Mouse (Mus musculus): Measurements from ENCODE around the gene Pimreg. TPM values are rescaled to one million over a fixed set of nuclear protein-coding genes. Genes with fewer than 3 reads are reported as not detected.

The Pimreg gene
- polyA plus RNA-seq (2012; rRNA removed) = 42.6 and 53.5 TPM in 2 replicates

GRCm38 (mm10) chr11:72041768-72042607 lies at the start of gene Pimreg:
Pimreg (plus strand) TSS chr11:72042032.

GRCm38 (mm10) chr11:72037409-72037808 lies 4.4 kb upstream of the Pimreg start, which contains the start of gene Aipl1:
Aipl1 (minus strand) TSS chr11:72037509.

Other genes starting within 250 kb of the Pimreg start
- gene Aipl1, start 4.5 kb upstream of the Pimreg start, polyA plus RNA-seq (2012; rRNA removed) = 0.42 and 0.43 TPM in 2 replicates
- 7.5 and 9.4 TPM in 2 replicates for gene Pitpnm3, start 93.7 kb downstream of the Pimreg start, polyA plus RNA-seq (2012; rRNA removed)
- gene Gm43951, start 164.8 kb downstream of the Pimreg start, polyA plus RNA-seq (2012; rRNA removed) = 5.5 and 5.8 TPM in 2 replicates
- 34.3 and 34.9 TPM in 2 replicates for gene 4933427D14Rik, start 165.4 kb downstream of the Pimreg start, polyA plus RNA-seq (2012; rRNA removed)
- 89.9 and 97.7 TPM in 2 replicates for gene Txndc17, start 165.5 kb downstream of the Pimreg start, polyA plus RNA-seq (2012; rRNA removed)
- 41.9 and 53.8 TPM in 2 replicates for gene Med31, start 173.6 kb downstream of the Pimreg start, polyA plus RNA-seq (2012; rRNA removed)
- 1.6 and 3.7 TPM in 2 replicates for gene Slc13a5, start 225.2 kb downstream of the Pimreg start, polyA plus RNA-seq (2012; rRNA removed)

All from central nervous system, embryonic 14 days (tissue).